Mouse (Mus musculus): ENCODE results near the gene Atp5f1. TPM values are rescaled to one million over a fixed set of nuclear protein-coding genes. Genes with fewer than 3 reads are reported as not detected.

Gene Atp5f1
- total and polyA plus RNA-seq, 3 experiments = 313 to 344 TPM; not detected in 1

DNA sequence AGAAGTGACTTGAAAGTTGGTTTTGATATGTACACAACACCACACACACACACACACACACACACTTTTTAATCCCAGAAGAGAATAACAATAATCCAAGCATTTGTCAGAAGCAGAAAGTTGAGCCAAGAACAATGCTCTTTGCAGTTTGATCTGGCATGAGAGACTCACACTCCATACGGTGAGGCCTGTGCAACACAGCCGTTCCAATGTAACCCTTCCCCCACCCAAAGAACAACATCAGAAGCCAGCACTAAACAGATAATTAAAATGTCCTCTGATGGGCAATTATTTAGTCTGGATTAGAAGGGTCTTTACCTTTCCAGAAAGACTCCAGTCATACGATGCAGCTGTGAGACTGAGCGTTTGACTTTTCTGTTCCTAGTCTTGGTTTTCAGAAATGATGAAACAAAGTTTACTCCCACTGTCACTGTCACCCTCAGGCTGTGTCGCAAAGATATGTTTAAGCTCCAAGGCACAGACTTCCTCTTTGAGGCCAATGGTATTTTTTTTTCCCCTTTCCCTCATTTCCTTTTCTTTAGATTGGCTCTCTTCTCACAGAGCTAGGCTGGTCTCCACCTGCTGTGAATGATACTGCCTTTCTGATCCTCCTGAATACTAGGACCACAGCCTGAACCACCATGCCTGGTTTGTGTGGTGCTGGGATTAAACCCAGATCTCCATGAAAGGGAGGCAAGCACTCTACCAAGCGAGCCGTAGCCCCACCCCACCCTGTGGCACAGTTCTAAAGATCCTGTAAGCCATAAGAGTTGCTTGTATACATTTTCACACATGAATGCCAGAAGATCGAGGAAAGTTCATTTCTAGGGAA lies 27.4 kb downstream of the Atp5f1 start, which contains the start of gene I830077J02Rik (continued):
- no peak for TF ChIP-seq GABPA (IDR thresholded peaks at IDR 0.05; ENCODE audit: low read depth, low read length)
- no peak for TF ChIP-seq CTCF (IDR thresholded peaks at IDR 0.05 in 2 of 3, conservative IDR thresholded peaks at IDR 0.05 in 1 of 3; ENCODE audit: control insufficient read depth in 1 of 3, insufficient read depth in 1 of 3, low read depth in 2 of 3, low read length in 3 of 3, poor library complexity in 1 of 3, severe bottlenecking in 1 of 3)
- no peak for TF ChIP-seq POLR2AphosphoS5 (IDR thresholded peaks at IDR 0.05; ENCODE audit: borderline replicate concordance, low read depth, low read length)
- TF ChIP-seq CHD2 (IDR thresholded peaks at IDR 0.05; ENCODE audit: low read length) = no peak

DNA sequence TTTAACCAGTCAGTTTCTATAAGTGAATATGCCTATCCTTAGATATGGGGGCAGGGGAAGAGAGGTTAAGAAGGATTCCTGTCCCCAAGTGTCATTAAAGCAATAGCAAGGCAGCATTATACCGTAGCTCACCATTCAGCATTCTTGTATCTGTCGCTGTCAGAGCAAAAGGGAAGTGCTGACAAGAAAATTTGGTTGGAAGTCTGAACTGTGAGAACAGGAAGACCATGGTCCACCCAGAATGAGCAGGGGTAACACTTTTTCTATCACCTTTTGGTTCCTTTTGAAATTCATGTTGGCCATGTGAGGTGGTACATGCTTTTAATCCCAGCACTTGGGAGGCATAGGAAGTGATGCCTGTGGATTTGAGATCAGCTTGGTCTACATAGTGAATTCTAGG lies 28.8 kb downstream of the Atp5f1 start:
- Histone ChIP-seq H3K9ac (ENCODE audit: control insufficient read depth, low read depth, low read length, poor library complexity, severe bottlenecking) (no peak overlapping the region), H3K27ac (ENCODE audit: control insufficient read depth, low read depth, low read length) (no peak overlapping the region), H3K4me1 (ENCODE audit: control insufficient read depth in 1 of 2, insufficient read depth in 2 of 2, low read length in 2 of 2) (peaks cover 4 to 21% of the 10 kb centered on the region in 2 experiments; a peak in 3 of 4 replicates), H3K36me3 (ENCODE audit: control insufficient read depth in 1 of 2, insufficient read depth in 2 of 2, low read length in 2 of 2) (peaks cover 0 to 16% of the 10 kb centered on the region in 2 experiments; a peak in 3 of 4 replicates), H3K79me2 (ENCODE audit: control insufficient read depth, insufficient read depth, low read length, poor library complexity) (peaks cover 5% of the 10 kb centered on the region; the same call in 1 of the 2 replicates), H3K4me3 (ENCODE audit: control insufficient read depth in 1 of 2, insufficient read depth in 1 of 2, low read depth in 2 of 2, low read length in 2 of 2) (no peak overlapping the region), H3K9me3 (replicated peaks; ENCODE audit: insufficient read depth, low read length) (no peaks in the 10 kb centered on the region), H3K27me3 (ENCODE audit: control insufficient read depth in 1 of 2, insufficient read depth in 2 of 2, low read length in 2 of 2) (no peaks in the 10 kb centered on the region)
- TF ChIP-seq CHD2 (IDR thresholded peaks at IDR 0.05; ENCODE audit: low read length) = no peak
- TF ChIP-seq TBP (IDR thresholded peaks at IDR 0.05; ENCODE audit: low read depth, low read length) = no peak
- peak; percentile 31 for DNase-seq (ENCODE audit: low read depth, low spot score)

DNA sequence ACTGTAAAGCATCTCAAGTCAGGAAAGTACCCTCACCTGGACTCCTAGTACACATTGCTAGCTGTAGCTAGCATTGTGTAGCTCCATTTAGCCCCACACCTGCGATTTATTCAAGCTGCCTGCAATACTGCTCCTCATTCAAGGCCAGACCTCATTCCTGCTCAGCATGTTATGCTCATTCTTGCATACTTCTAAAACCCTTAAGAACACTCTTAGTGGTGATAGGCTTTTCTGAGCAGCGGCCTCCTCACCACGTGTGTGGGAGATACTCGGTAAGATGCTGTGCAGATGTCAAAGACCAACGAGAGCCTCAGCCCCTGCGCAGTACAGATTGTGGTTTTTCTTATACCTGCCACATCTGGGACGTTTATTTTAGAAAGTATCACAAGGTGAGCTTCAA lies 30.1 kb downstream of the Atp5f1 start:
- Histone ChIP-seq H3K4me3 (ENCODE audit: control insufficient read depth in 1 of 2, insufficient read depth in 1 of 2, low read depth in 2 of 2, low read length in 2 of 2) (no peak overlapping the region), H3K27me3 (ENCODE audit: control insufficient read depth in 1 of 2, insufficient read depth in 2 of 2, low read length in 2 of 2) (no peaks in the 10 kb centered on the region), H3K36me3 (ENCODE audit: control insufficient read depth in 1 of 2, insufficient read depth in 2 of 2, low read length in 2 of 2) (peaks cover 0 to 20% of the 10 kb centered on the region in 2 experiments; a peak in 3 of 4 replicates), H3K9me3 (replicated peaks; ENCODE audit: insufficient read depth, low read length) (no peaks in the 10 kb centered on the region), H3K27ac (ENCODE audit: control insufficient read depth, low read depth, low read length) (no peak overlapping the region), H3K4me1 (ENCODE audit: control insufficient read depth in 1 of 2, insufficient read depth in 2 of 2, low read length in 2 of 2) (peaks cover 4 to 24% of the 10 kb centered on the region in 2 experiments; a peak in 3 of 4 replicates), H3K79me2 (ENCODE audit: control insufficient read depth, insufficient read depth, low read length, poor library complexity) (peaks cover 5% of the 10 kb centered on the region; the same call in 1 of the 2 replicates), H3K9ac (ENCODE audit: control insufficient read depth, low read depth, low read length, poor library complexity, severe bottlenecking) (no peak overlapping the region)
- DNase-seq (ENCODE audit: low read depth, low spot score) = no peak
- TF ChIP-seq CHD1 (IDR thresholded peaks at IDR 0.05; ENCODE audit: low read depth, low read length) = no peak
- no peak for TF ChIP-seq MAX (IDR thresholded peaks at IDR 0.05; ENCODE audit: low read length)
- TF ChIP-seq MYC (IDR thresholded peaks at IDR 0.05; ENCODE audit: low read depth, low read length) = no peak
- TF ChIP-seq MXI1 (IDR thresholded peaks at IDR 0.05; ENCODE audit: low read depth, low read length) = no peak
- no peak for TF ChIP-seq ETS1 (IDR thresholded peaks at IDR 0.05; ENCODE audit: low read depth, low read length)
- TF ChIP-seq ZNF384 (IDR thresholded peaks at IDR 0.05; ENCODE audit: low read depth, low read length) = no peak
- no peak for TF ChIP-seq TCF12 (IDR thresholded peaks at IDR 0.05; ENCODE audit: low read depth, low read length)
- no peak for TF ChIP-seq NELFE (IDR thresholded peaks at IDR 0.05; ENCODE audit: low read depth, low read length)
- TF ChIP-seq POLR2AphosphoS2 (IDR thresholded peaks at IDR 0.05; ENCODE audit: low read length) = no peak
- no peak for TF ChIP-seq SMC3 (IDR thresholded peaks at IDR 0.05; ENCODE audit: low read depth, low read length)
- no peak for TF ChIP-seq POLR2A (IDR thresholded peaks at IDR 0.05; ENCODE audit: control insufficient read depth in 1 of 2, insufficient read depth in 1 of 2, low read depth in 1 of 2, low read length in 2 of 2, poor library complexity in 1 of 2)

Data from MEL (cell line).